Mouse (Mus musculus) heart, postnatal 4 days (tissue): ENCODE data around the gene Il1rapl2. TPM values are rescaled to one million over a fixed set of nuclear protein-coding genes. Genes with fewer than 3 reads are reported as not detected.
"Not testable (repeated sequence)": the region's sequence is repeated elsewhere in the genome, so short reads cannot be mapped to it uniquely, and the experiment has no call there.

Experiments
- DNase-seq: peaks from one replicate; pipeline ENCODE4 v3.0.0; 2021
- total RNA-seq, 2 experiments: library from RNA; stranded (reverse); gene quantifications; 2 replicates each; pipeline ENCODE4 v1.2.3; 2021

Il1rapl2 gene
- total RNA-seq, 2 experiments from 2014 or later = not detected

DNA sequence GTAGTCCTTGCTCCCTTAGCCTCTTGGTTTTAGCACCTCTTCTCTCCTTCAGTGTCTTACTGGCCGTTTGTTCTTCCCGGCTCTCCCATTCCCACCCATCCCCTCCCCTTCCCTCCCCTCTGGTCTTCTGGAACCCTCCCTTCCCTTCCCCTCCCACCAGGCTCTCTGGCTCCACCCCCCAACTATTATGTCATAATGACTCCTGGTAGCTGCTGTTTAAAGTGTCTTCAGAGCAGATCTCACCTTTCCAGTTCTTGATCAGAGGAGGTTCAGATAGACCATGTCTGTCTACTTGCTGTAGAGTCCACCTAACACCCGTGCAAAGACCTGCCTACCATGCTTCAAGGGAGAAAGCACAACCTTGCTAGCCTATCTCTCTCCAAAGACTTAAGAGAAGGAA, 639.1 kb downstream of the Il1rapl2 start, which contains the start of gene Tex13a:
Tex13a (minus strand) TSS at position 101 of the 400 bp plus-strand sequence.
- no peak for DNase-seq

DNA sequence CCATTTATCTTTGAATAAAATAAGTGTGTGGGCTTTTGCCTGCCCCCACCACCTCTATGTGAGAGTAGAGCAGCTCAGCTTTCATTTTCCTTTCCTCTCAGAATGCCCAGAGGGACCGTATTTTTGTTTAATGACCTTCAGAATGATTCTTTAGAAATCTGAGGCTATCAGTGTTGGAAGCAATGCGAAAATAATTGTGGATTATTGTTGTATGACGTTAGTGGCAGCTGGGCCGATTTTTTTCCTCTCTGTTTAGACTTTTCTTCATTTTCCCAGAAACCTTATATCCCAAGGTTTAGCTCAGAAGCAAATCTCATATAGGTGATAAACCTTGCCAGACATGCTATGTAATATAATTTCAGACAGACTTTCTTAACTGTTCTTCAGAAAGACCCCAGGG, 664.2 kb downstream of the Il1rapl2 start:
- no peak for DNase-seq

DNA sequence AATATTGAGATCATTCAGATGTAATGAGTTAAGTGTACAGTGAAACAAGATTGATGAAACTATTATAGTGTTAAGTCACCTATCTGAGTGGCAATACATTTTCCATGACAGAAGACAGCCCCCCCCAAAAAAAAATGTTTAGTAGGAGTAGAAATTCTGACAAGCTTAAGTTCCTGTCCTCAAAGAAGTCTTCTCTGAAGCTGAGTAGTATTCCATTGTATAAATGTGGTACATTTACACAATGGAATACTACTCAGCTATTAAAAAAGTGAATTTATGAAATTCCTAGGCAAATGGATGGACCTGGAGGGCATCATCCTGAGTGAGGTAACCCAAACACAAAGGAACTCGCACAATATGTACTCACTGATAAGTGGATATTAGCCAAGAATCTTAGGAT, 778.3 kb downstream of the Il1rapl2 start:
- DNase-seq = not testable (repeated sequence)

GRCm38 (mm10) chrX:138433794-138434193, 863.4 kb downstream of the Il1rapl2 start:
- no peak for DNase-seq

- DNase-seq = peak; percentile 5
Observed at GRCm38 (mm10) chrX:138437939-138438338, 867.5 kb downstream of the Il1rapl2 start.

DNA sequence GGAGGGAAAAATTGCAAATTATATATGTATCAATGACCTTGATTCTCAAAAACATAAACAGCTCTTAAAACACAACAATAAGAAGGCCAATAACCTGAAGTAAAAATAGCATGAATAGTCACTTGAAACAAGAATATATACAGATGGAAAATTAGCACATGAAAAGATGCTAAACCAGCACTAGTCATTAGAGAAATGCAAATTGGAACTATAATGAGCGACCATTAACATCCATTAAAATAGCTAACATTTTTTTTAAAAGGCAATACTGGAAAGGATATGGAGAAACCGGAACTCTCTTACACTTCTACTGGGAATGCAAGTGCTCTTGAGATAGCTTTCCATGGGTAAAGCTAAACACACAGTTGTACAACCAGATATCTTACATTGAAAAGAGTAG, 879.4 kb downstream of the Il1rapl2 start:
- DNase-seq = no peak

- no peak for DNase-seq
Observed at GRCm38 (mm10) chrX:138478488-138478887, 908.1 kb downstream of the Il1rapl2 start.

- no peak for DNase-seq
Observed at GRCm38 (mm10) chrX:138500510-138500909, 930.1 kb downstream of the Il1rapl2 start.

DNA sequence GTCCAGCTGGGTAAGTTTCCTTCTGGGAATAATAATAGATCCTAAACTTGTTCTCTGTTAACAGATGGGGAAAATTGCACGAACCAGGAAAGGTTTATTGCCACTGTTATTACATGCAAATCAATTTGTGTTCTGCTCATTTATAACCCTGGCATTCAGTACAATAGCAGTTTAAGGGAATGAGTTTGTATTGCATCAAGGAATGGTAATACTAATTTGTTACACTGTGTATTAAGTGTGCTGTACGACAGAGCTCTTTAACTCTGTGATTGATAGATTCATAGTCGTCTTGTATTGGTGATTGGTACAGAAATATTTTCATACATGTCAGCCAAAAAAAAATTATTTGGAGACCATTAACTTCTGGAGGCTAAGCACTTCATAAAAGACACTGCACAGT, 934.6 kb downstream of the Il1rapl2 start:
- no peak for DNase-seq

GRCm38 (mm10) chrX:138620106-138620505, 1049.7 kb downstream of the Il1rapl2 start:
- DNase-seq = no peak

DNA sequence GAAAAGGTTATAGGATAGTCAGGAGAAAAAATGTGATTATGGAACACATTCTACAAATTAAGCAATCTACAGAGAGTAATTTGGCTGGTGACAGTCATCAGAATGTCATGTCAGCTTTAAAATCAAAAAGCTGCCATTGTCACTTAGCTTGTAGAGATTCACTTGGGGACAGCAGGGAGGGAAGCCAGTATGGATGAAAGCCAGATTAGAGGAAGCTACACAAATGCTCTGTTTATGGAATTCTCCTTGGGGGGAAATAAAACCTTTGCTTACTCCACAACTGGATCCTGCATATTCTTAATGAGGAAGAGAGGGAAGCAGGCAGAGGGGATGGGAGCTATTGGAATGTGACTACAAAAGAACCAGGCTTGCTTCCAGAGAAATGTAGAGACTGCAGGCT, 1054.9 kb downstream of the Il1rapl2 start:
- no peak for DNase-seq

DNA sequence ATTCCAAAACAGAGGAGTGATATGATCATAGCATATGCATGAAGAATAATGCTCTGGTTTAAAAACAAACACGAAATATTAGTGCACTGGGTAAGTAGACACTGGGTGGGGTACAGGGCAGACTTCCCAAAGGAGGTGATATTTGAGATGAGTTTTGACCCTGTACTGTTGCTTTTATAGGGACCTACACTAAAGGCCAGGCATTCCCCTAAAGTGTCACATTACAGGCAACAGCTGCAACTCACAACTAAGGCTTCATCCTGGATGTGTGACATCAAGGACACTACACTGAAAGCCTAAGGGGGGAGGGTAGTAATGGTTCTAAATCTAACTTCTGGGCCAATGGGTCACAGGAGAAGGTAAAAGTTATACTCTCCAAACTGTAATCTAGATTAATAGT, 1152.0 kb downstream of the Il1rapl2 start:
- DNase-seq = no peak

- no peak for DNase-seq
Observed at GRCm38 (mm10) chrX:138800958-138801357, 1230.5 kb downstream of the Il1rapl2 start.

GRCm38 (mm10) chrX:138831876-138832275, 1261.5 kb downstream of the Il1rapl2 start:
- no peak for DNase-seq

DNA sequence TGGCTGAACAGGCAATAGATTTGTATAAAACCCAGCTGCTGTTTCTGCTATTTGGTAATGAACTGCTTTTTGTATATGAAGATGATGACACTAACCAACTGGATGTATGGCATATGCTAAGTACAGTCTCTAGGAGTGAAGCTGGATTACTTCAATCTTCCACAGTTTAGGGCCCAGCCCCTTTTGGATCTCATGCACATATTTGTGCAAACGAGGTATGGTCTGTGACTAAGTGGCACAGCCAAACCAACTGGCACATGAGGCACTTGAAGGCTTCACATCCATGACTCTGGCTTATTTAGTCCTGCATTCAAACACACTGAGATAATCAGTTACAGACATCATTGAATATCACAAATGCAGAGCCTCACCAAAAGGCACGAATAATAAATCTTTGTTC, 1263.5 kb downstream of the Il1rapl2 start:
- DNase-seq = no peak

- DNase-seq = peak; percentile 5
Observed at GRCm38 (mm10) chrX:138838381-138838780, 1268.0 kb downstream of the Il1rapl2 start.
